Mouse (Mus musculus): ENCODE data around the gene Zbtb7b. TPM values are rescaled to one million over a fixed set of nuclear protein-coding genes. Genes with fewer than 3 reads are reported as not detected.

The Zbtb7b gene
- total RNA-seq (2023) = 78.1 TPM

DNA sequence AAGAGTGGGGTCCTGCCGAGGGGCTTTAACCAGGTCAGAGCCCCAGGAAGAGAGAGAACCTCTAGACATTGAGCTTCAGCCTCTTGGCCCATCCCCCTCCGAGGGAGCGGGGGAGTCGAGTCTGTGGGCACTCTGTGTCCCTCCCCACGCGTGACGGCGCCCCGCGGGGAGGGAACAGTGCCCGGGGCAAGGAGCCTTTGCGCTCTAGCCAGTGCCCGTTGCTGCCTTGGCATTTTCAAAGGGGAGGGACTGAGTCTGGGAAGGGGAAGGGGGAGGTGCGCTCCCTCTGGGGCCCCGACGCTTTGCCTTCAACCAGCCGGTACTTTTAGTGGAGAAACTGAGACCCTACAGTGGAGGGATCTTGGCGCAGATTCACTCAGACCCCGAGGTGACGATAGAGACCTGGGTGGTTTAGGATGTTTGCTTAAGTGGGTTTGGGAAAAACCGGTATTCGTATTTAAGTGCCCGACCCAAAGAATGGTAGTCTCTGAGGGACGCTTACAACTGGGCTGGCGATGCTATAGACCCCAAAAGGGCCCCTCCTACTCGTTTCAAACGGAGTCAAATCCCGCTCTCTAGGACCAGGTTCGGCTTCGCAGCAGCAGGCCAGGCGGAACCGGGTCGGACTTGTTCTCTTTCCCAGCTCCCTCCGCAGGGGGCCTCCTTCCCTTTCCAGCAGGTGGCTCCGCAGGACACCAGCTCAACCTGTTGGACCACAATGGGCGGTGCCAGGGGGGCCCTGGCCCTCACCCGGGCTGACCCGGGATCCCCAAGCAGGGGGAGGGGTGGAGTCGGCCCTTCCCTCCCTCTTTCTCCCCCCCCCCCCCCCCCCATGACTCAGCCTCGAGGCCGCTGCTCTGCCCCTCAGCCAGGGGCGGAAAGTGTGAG is at the start of gene Zbtb7b:
Zbtb7b (minus strand) TSS at position 771 of the 888 bp plus-strand sequence.

DNA sequence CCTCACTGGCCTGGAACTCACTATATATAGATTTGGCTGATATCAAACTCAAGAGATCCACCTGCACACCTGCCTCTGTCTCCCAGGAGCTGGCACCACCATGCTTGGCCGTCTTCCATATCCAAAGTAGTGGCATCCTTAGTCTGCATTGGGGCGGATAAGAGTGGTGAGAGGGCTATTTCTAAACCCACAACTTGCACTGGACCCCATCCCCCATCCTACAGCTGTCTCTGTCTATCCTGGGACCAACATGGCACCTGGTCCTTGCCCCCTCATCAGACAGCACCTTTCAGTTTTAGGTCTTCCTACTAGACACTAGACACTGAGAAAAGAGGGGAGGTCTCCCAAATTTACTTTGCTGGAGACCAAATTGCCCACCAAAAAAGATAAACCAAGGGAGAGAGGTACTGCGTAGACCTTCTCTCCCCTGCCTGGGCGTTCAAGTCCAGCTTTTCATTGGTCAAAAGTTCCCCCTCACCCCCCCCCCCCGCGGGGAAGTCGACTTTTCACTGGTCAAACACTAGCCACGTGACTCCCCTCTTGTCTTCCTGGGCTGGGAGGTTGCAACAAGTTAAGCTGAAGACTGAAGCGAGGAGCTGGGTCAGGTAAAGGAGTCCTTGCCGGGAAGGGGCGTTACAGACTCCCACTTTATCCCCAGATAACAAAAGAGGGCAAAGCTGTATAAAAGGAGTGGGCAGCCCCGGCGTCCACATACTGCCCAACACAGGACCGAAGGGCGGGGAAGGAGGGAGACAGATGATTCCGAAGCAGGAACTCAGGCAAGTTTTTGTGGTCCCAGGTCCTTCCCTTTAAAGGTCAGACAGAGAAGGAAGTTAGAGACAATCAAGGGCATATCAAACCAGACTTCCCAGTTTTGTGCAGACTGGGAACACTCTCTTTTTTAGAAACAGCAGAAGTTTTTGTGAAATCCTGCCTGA is 41.9 kb upstream of the Zbtb7b start, which contains the start of gene Pbxip1:
Pbxip1 (plus strand) TSS at position 531 of the 938 bp plus-strand sequence.

DNA sequence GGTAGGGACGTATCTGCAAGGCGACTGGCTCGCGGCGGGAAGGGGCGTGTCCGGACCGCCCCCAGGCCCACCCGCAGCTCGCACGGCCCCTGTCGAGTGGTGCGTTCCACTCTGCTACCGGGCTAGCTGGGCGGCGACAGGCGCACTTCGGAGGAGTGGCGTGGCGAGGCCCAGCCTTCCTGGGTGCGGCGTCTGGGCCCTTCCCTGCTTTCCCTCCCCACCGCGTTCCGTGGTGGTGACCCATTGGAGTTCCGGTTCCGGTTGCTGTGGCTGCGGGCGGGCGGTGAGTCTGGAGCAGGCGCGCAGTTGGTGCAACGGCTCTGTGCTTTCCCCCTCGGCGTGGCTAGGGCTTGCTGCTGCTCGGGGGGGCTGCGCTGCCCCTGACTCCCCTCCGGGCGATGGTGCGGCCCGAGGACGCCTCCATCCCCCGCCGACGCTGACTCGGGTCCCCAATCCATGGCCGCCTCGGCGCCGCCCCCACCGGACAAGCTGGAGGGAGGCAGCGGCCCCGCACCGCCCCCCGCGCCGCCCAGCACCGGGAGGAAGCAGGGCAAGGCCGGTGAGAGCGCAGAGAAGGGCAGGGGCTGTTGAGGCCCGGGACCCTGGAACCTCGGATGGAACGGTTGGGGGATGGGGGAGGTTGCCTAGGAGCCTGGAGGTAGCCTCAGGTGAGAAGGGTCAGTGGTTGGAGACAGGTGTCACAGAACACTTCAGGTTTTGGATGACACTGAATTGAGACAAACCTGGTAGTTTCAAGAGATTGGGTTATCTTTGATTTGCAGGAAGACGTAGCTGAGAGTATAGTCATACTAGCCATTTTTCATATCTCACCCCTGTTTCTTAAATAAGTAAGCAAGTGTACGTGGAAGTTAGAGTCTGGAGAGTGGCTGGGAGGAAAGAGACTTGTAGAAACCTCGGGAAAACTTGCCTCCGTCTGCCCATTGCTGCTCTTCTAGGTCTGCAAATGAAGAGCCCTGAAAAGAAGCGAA is 35.9 kb upstream of the Zbtb7b start, which contains the start of gene Pygo2:
Pygo2 (plus strand) TSS at position 44 of the 989 bp plus-strand sequence.

DNA sequence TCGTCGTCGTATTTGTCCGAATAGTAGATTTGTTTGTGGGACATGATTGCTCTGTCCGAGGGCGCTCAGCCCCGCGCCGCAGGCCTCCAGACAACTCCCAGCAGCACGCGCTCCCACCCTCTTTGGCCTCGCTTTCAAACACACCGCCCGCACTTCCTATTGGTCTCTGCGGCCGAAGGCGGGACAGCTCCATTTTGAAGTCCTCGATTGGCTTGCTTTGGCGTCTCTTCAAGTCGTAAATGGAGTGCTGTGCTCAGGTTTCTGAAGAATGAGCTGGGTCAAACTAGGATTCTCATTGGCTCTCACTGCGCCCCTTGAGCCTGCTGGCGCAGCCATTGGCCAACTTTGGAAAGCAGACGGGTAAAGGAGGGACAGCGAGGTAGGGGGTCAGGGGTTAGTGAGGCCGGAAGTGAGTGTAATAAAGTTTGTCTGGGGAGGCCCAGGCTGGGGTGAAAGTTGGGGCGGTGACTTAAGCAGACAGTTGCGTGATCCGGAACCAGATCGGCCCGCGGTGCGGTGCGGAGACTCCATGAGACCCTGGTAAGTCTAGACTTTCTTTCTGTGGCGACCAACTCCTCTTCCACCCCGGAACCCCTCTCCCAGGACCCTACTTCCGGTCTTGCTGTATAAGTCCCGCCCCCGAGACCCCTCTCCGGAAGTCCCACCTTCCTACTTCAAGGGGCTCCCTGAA is 23.7 kb upstream of the Zbtb7b start, which contains the start of the genes Cks1b and Shc1:
Cks1b (minus strand) TSS at position 214 of the 691 bp plus-strand sequence.
Shc1 (plus strand) TSS at position 274 of the 691 bp plus-strand sequence.

DNA sequence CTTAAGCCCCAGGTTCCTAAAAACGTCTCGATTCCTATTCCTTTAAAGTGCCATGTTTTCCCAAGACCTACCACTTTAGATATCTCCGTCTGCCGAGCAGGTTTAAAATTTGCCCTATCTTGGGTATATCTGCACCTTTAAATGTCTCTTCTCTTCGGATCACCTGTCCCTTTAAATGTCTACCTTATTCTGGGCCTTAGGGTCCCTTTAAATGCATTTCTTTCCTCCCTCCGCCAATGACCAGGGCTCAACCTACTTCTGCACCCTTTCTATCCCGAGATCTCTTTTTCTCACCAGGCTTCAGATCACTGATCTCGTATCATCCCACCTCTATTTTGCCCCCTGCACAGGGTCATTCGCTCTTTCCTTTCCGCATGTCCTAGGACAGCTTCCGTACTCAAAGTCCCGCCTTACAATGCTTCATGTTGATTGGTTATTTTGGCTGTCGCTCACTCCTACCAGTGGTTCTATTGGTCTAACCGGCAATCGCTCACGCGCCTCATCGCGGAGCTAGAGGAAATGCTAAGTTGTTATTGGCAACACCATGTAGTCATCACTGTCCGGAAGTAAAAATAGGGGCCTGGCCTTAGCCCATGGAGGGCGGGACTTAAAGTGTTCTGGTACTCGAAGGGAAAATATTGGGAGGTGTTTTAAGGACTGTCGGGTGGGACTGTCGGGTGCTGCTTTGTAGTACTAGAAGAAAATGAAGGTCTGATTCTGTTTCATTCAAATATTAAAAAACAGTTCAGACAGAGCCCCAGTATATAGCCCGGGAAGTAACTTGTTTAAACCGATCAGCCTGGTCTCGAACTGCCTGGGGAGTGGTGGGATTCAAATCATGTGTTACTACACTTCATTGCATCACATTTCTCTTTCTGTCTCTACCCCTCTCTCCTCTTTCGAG is 17.2 kb upstream of the Zbtb7b start, which contains the start of gene Flad1:
Flad1 (minus strand) TSS at position 381 of the 904 bp plus-strand sequence.

DNA sequence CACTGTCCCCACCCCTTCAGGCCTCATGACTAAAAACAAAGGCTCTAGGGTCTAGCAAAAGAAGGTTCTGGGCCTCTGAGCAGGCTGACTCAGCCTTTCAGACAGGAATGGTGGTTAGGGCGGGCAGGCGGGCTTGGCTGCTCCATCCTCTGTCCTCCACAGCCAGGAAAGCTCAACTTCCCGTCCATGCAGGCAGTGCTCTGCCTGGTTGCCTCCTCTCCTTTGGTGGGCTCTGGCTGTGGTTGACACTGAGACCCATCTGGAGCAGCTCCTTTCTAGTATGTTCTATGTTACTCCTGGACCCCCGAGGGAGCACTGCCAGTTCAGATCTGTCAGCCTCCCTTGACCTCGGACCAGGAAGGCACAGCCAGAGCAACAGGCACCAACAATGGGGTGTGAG is 8.1 kb upstream of the Zbtb7b start, which contains the start of gene Lenep:
Lenep (minus strand) TSS at position 101 of the 400 bp plus-strand sequence.

DNA sequence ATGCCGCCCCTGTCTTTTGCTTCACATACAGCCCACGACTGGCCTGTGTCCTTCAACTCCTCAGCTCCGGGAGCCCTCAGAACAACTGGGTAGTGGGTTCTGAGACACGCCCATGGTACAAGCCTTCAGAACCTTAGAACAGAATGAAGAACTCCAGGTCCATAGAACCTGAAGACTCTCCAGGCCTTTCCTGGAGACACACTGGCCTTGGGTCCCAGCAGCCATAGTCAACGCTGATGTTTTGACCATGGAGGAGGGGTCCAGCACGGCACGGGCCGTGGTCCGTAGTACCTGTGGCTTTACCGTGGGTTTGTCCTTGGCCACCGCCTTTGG is 29.5 kb downstream of the Zbtb7b start, which contains the start of gene Dcst1:
Dcst1 (minus strand) TSS at position 101 of the 333 bp plus-strand sequence.

DNA sequence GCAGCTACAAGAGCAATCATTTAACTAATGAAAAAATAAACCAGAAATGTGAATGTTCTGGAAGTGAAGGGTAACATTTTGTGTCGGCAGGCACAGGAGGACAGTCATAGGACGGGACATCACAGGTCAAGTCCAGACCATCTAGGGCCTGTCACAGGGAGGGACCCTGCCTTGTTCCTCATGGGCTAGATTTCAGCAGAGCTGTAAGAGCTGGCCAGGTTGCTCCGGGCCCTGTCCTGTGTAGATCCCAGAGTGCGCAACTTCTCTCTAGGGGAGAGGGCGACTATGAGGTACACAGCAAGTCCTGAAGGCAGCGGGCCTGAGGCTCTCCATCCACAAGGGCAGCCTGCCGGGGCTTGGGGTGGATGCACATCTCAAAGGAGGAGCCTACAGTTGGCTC is 32.9 kb downstream of the Zbtb7b start, which contains the start of gene Dcst2:
Dcst2 (plus strand) TSS at position 301 of the 400 bp plus-strand sequence.

DNA sequence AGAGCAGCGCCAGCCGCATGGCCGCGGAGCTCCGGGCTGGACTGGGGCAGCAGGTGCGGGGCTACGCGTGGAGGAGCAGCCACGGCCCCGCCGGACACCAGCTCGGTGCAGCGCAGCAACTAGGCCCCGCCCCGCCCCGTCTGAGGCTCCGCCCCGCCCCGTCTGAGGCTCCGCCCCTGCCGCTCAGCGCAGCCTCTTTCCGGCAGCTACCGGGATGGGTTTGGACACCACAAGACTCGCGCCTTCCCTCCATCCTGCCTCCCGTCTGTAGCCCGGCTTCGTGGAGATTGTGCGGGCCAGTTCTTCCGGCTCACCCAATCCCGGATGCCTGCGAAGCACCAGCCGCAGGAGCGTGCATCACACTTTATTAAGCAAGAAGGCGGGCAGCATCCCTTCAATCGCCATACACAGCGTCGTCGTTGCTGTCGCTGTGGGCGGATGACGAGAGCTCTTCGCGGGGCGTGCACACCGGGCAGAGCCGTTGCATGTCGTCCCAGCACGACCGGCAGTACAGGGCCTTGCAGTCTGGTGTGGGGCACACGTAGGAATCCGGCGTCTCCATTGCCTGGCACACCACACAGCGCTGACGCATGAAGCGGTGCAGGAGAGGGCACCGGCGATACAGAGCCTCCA is 44.6 kb downstream of the Zbtb7b start, which contains the start of gene Adam15:
Adam15 (minus strand) TSS at position 128 of the 633 bp plus-strand sequence.

DNA sequence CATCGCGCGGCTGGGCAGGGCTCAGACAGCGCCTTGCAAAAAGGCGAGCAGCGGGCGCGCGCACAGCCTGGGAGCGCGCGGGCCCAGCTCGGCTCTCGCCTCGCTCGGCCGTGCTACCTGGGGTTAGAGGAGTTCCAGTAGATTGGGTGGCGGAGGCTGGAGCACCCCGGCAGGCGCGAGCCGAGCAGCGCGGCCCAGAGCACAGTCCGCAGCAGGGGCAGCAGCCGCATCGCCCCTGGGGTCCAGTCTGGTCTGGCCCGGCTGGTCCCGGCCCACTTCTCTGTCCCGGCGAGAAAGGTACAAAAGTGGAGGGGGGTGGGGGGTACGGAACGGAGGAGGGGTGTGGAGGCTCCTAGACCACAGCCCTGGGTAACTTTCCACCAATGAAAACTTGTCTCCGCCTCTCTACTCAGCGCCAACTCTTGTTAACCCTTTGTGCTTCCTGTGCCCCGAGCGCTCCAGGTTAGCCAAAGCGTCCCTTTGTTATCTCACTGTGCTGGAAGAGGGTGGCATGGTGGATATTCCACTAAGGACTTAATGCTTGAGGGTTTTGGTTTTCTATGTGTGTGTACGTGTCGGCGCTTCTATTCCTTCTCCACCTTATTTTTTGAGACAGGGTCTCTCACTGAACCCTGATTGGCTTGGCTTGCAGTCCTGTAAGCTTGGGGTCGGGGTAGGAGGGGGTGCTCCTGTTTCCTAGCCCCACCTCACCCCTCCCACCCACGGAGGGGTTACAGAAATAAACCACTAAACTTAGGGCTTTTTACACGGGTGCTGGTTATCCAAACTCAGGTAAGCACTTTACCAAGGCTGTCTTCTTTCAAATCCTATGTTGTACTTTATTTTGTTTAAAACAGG is 56.6 kb downstream of the Zbtb7b start, which contains the start of gene Efna4:
Efna4 (minus strand) TSS at position 308 of the 858 bp plus-strand sequence.

Other genes starting within 250 kb of the Zbtb7b start
- gene Hcn3, start 234.6 kb downstream of the Zbtb7b start, total RNA-seq (2023) = 5.2 TPM
- 110 TPM for gene Clk2, start 230.0 kb downstream of the Zbtb7b start, total RNA-seq (2023)
- 129 TPM for gene Scamp3, start 217.3 kb downstream of the Zbtb7b start, total RNA-seq (2023)
- 104 TPM for gene Fam189b, start 211.6 kb downstream of the Zbtb7b start, total RNA-seq (2023)
- 60.6 TPM for gene Gba, start 191.8 kb downstream of the Zbtb7b start, total RNA-seq (2023)
- gene Thbs3, start 179.6 kb downstream of the Zbtb7b start, total RNA-seq (2023) = 6.9 TPM
- gene Mtx1, start 167.7 kb downstream of the Zbtb7b start, total RNA-seq (2023) = 175 TPM
- gene Muc1, start 165.7 kb downstream of the Zbtb7b start, total RNA-seq (2023) = 1.5 TPM
- gene Krtcap2, start 148.8 kb downstream of the Zbtb7b start, total RNA-seq (2023) = 91.1 TPM
- gene Trim46, start 148.5 kb downstream of the Zbtb7b start, total RNA-seq (2023) = 1.6 TPM
- 47.1 TPM for gene Dpm3, start 135.4 kb downstream of the Zbtb7b start, total RNA-seq (2023)
- 90.8 TPM for gene Slc50a1, start 124.2 kb downstream of the Zbtb7b start, total RNA-seq (2023)
- not detected for gene Efna1, start 113.6 kb downstream of the Zbtb7b start, total RNA-seq (2023)
- not detected for gene Efna3, start 71.8 kb downstream of the Zbtb7b start, total RNA-seq (2023)
- 0.70 TPM for gene Efna4, start 56.7 kb downstream of the Zbtb7b start, total RNA-seq (2023)
- gene Adam15, start 44.8 kb downstream of the Zbtb7b start, total RNA-seq (2023) = 14.3 TPM
- gene Dcst2, start 32.8 kb downstream of the Zbtb7b start, total RNA-seq (2023) = 0.23 TPM
- gene Dcst1, start 29.5 kb downstream of the Zbtb7b start, total RNA-seq (2023) = not detected
- gene Lenep, start 8.0 kb upstream of the Zbtb7b start, total RNA-seq (2023) = not detected
- gene Flad1, start 17.1 kb upstream of the Zbtb7b start, total RNA-seq (2023) = 21.0 TPM
- gene Cks1b, start 23.6 kb upstream of the Zbtb7b start, total RNA-seq (2023) = 3.7 TPM
- gene Shc1, start 23.7 kb upstream of the Zbtb7b start, total RNA-seq (2023) = 96.1 TPM
- gene Pygo2, start 35.4 kb upstream of the Zbtb7b start, total RNA-seq (2023) = 39.8 TPM
- gene Pbxip1, start 41.9 kb upstream of the Zbtb7b start, total RNA-seq (2023) = 95.0 TPM
- 10.0 TPM for gene Pmvk, start 59.8 kb upstream of the Zbtb7b start, total RNA-seq (2023)
- gene Kcnn3, start 125.4 kb upstream of the Zbtb7b start, total RNA-seq (2023) = not detected

All from CD4-positive naive resting alpha-beta T cell, adult 76 days (primary cell).